Mouse (Mus musculus) spleen, adult 2 months (tissue): ENCODE data around the gene Pbx2. TPM values are rescaled to one million over a fixed set of nuclear protein-coding genes. Genes with fewer than 3 reads are reported as not detected.
A peak's percentile ranks its signal among the peaks of the same experiment; 100 is the strongest.

Experiments used
- DNase-seq, 2 experiments: peaks; one replicate each; pipeline versions ENCODE4 v3.0.0 to v3.0.0-alpha.2; 2012 to 2021; ENCODE audit warnings: low spot score in 2 of 2, low read depth in 1 of 2
- H3K27ac ChIP-seq: fragments of 200-500 bp; 2 replicates; pipeline ENCODE4 v1.5.1; 2012; ENCODE audit warnings: low read length, inconsistent platforms; ENCODE audit not compliant: insufficient read depth
- H3K27me3 ChIP-seq: fragments of 200-500 bp; 2 replicates; pipeline ENCODE4 v1.6.1; 2012; ENCODE audit warnings: mild to moderate bottlenecking, moderate library complexity, low read length, inconsistent platforms; ENCODE audit not compliant: control insufficient read depth, insufficient read depth
- H3K36me3 ChIP-seq: fragments of 200-500 bp; 2 replicates; pipeline ENCODE4 v1.6.1; 2012; ENCODE audit warnings: mild to moderate bottlenecking, low read length, inconsistent platforms; ENCODE audit not compliant: control insufficient read depth, insufficient read depth
- H3K4me1 ChIP-seq: fragments of 200-500 bp; 2 replicates; pipeline ENCODE4 v1.6.1; 2011; ENCODE audit warnings: inconsistent platforms; ENCODE audit not compliant: control insufficient read depth, insufficient read depth, insufficient read length
- H3K4me3 ChIP-seq: fragments of 200-500 bp; 2 replicates; pipeline ENCODE4 v1.5.1; 2011; ENCODE audit warnings: mild to moderate bottlenecking, inconsistent platforms; ENCODE audit not compliant: insufficient read depth, insufficient read length; ENCODE audit errors: extremely low read depth
- CTCF ChIP-seq: fragments of 200-500 bp; IDR thresholded peaks from 2 replicates; pipeline ENCODE4 v1.5.1; 2011; ENCODE audit warnings: mild to moderate bottlenecking, inconsistent platforms; ENCODE audit not compliant: insufficient read depth, insufficient read length, insufficient replicate concordance; ENCODE audit errors: extremely low read depth
- POLR2A ChIP-seq: fragments of 200-500 bp; IDR thresholded peaks from 2 replicates; pipeline ENCODE4 v1.6.1; 2011; ENCODE audit warnings: low read depth, low read length, inconsistent platforms
- WGBS: fragments of 180-500 bp; shearing (Covaris S2); methylation state at CpG from one replicate; pipeline ENCODE4 v1.1.7; 2018; 5-methylcytosine and 5-hydroxymethylcytosine counted together
- polyA plus RNA-seq: library from polyadenylated mRNA; depleted of rRNA; stranded (reverse); fragments of >200 nt; gene quantifications from 2 replicates; pipeline ENCODE4 v1.2.3, GENCODE M21; 2012

The Pbx2 gene
- polyA plus RNA-seq, 1 experiment, result 60.4 TPM

- Histone ChIP-seq H3K27ac (peak overlapping the region; percentile 91), H3K27me3 (no peaks in the 10 kb centered on the region), H3K4me3 (peak overlapping the region; percentile 90), H3K36me3 (peaks cover 7% of the 10 kb centered on the region), H3K4me1 (peaks cover 33% of the 10 kb centered on the region; the same call in 1 of the 2 replicates)
- TF ChIP-seq POLR2A (peak; percentile 45), CTCF (no peak)
- under 1% methylated on average over 30 of the region's 30 CpGs for WGBS
- peak; percentile 85 to 95 for DNase-seq
Measured at GRCm38 (mm10) chr17:34605609-34606008, 14.5 kb downstream of the Pbx2 start.

GRCm38 (mm10) chr17:34606186-34607039 is 15.3 kb downstream of the Pbx2 start:
- peak overlapping the region; percentile 90 for H3K4me3 ChIP-seq
- H3K27ac ChIP-seq, result 0 out of 2 replicates have a peak overlapping the region, but pooled peaks have one; percentile 22
- no peak for TF ChIP-seq POLR2A
- no peak for TF ChIP-seq CTCF
- H3K36me3 ChIP-seq, result peaks cover 6% of the 10 kb centered on the region; the same call in 1 of the 2 replicates
- H3K4me1 ChIP-seq, result peaks cover 33% of the 10 kb centered on the region; the same call in 1 of the 2 replicates
- DNase-seq, result no peak
- WGBS, result 13% methylated on average over 32 of the region's 32 CpGs
- H3K27me3 ChIP-seq, result no peaks in the 10 kb centered on the region

GRCm38 (mm10) chr17:34607997-34608396 is 16.9 kb downstream of the Pbx2 start:
- Histone ChIP-seq H3K36me3 (peaks cover 16% of the 10 kb centered on the region), H3K4me3 (no peak overlapping the region), H3K27me3 (no peaks in the 10 kb centered on the region), H3K27ac (no peak overlapping the region), H3K4me1 (peaks cover 27% of the 10 kb centered on the region; the same call in 1 of the 2 replicates)
- TF ChIP-seq CTCF, result no peak
- no peak for TF ChIP-seq POLR2A
- WGBS, result 80% methylated on average over 7 of the region's 7 CpGs
- no peak for DNase-seq

GRCm38 (mm10) chr17:34611050-34611449 is 20.0 kb downstream of the Pbx2 start:
- H3K27ac ChIP-seq, result no peak overlapping the region
- H3K4me3 ChIP-seq, result no peak overlapping the region
- peaks cover 19% of the 10 kb centered on the region for H3K36me3 ChIP-seq
- no peak for DNase-seq
- H3K4me1 ChIP-seq, result peaks cover 20% of the 10 kb centered on the region; the same call in 1 of the 2 replicates
- H3K27me3 ChIP-seq, result no peaks in the 10 kb centered on the region
- TF ChIP-seq CTCF (no peak), POLR2A (no peak)
- WGBS, result 93% methylated on average over 8 of the region's 8 CpGs

GRCm38 (mm10) chr17:34613054-34613645 is 22.1 kb downstream of the Pbx2 start:
- H3K36me3 ChIP-seq, result peaks cover 19% of the 10 kb centered on the region
- WGBS, result 81% methylated on average over 11 of the region's 11 CpGs

GRCm38 (mm10) chr17:34613830-34614229 is 22.8 kb downstream of the Pbx2 start:
- H3K36me3 ChIP-seq, result peaks cover 19% of the 10 kb centered on the region
- DNase-seq, result no peak
- no peaks in the 10 kb centered on the region for H3K27me3 ChIP-seq
- TF ChIP-seq POLR2A, result no peak
- no peak for TF ChIP-seq CTCF
- peaks cover under 1% of the 10 kb centered on the region; the same call in 1 of the 2 replicates for H3K4me1 ChIP-seq
- 91% methylated on average over 10 of the region's 10 CpGs for WGBS
- H3K27ac ChIP-seq, result no peak overlapping the region
- H3K4me3 ChIP-seq, result no peak overlapping the region

More at GRCm38 (mm10) chr17:34613054-34613645, 22.1 kb downstream of the Pbx2 start:
- TF ChIP-seq POLR2A (no peak), CTCF (no peak)
- Histone ChIP-seq H3K4me3 (no peak overlapping the region), H3K27ac (no peak overlapping the region), H3K27me3 (no peaks in the 10 kb centered on the region), H3K4me1 (peaks cover 8% of the 10 kb centered on the region; the same call in 1 of the 2 replicates)
- no peak for DNase-seq

GRCm38 (mm10) chr17:34615871-34616270 is 24.8 kb downstream of the Pbx2 start, which contains the start of gene Egfl8:
Gene Egfl8, minus strand, starts transcription at chr17:34615971.
- peaks cover 16% of the 10 kb centered on the region for H3K36me3 ChIP-seq
- TF ChIP-seq CTCF (no peak), POLR2A (no peak)
- H3K27ac ChIP-seq, result no peak within 1 kb of the TSS
- no peaks in the 10 kb centered on the region for H3K4me1 ChIP-seq
- H3K4me3 ChIP-seq, result no peak within 1 kb of the TSS
- no peak for DNase-seq
- 82% methylated on average over 6 of the region's 6 CpGs for WGBS
- H3K27me3 ChIP-seq, result no peaks in the 10 kb centered on the region
